Mouse (Mus musculus) lung, embryonic 16.5 days (tissue): ENCODE measurements at regions not wholly inside any gene's neighbourhood (a gene's known extent, or its start where the extent isn't known, plus 50 kb on each side); places are given as distances from the start of the nearest gene placed in this dataset.

ENCODE experiments used
- ATAC-seq: fragments of 200-750 bp; cut with Nextera tagmentation; 2 replicates; pipeline ENCODE4 v1.8.0; 2017; ENCODE audit warnings: low read depth, mild to moderate bottlenecking, moderate library complexity
- H3K27ac ChIP-seq: fragments of 300-500 bp; sonication (generic); 2 replicates; pipeline ENCODE4 v1.5.1; 2014; ENCODE audit warnings: mild to moderate bottlenecking, control low read depth, low read length
- H3K27me3 ChIP-seq: fragments of 300-500 bp; sonication (generic); 2 replicates; pipeline ENCODE4 v1.6.1; 2014; ENCODE audit warnings: low read depth, low read length, mixed read lengths; ENCODE audit not compliant: control insufficient read depth, insufficient read depth
- H3K36me3 ChIP-seq: fragments of 300-500 bp; sonication (generic); 2 replicates; pipeline ENCODE4 v1.6.1; 2014; ENCODE audit warnings: low read length; ENCODE audit not compliant: control insufficient read depth, insufficient read depth
- H3K4me1 ChIP-seq: fragments of 300-500 bp; sonication (generic); replicated peaks from 2 replicates; pipeline ENCODE4 v1.6.1; 2014; ENCODE audit warnings: low read length, mixed read lengths; ENCODE audit not compliant: control insufficient read depth, insufficient read depth
- H3K4me2 ChIP-seq: fragments of 300-500 bp; sonication (generic); 2 replicates; pipeline ENCODE4 v1.6.1; 2014; ENCODE audit warnings: low read depth, low read length, control low read depth
- H3K4me3 ChIP-seq: fragments of 300-500 bp; sonication (generic); 2 replicates; pipeline ENCODE4 v1.5.1; 2014; ENCODE audit warnings: mild to moderate bottlenecking, low read length, control low read depth
- H3K9ac ChIP-seq: fragments of 300-500 bp; sonication (generic); 2 replicates; pipeline ENCODE4 v1.6.1; 2014; ENCODE audit warnings: low read length, control low read depth
- H3K9me3 ChIP-seq: fragments of 300-500 bp; sonication (generic); 2 replicates; pipeline ENCODE4 v1.6.1; 2016; ENCODE audit warnings: low read length; ENCODE audit not compliant: control insufficient read depth
- WGBS: fragments of 180-500 bp; shearing (Covaris S2); extraction: QIAGEN DNeasy Blood & Tissue Kit; methylation state at CpG from one replicate; pipeline ENCODE4 v1.1.7; 2014; 5-methylcytosine and 5-hydroxymethylcytosine counted together

DNA sequence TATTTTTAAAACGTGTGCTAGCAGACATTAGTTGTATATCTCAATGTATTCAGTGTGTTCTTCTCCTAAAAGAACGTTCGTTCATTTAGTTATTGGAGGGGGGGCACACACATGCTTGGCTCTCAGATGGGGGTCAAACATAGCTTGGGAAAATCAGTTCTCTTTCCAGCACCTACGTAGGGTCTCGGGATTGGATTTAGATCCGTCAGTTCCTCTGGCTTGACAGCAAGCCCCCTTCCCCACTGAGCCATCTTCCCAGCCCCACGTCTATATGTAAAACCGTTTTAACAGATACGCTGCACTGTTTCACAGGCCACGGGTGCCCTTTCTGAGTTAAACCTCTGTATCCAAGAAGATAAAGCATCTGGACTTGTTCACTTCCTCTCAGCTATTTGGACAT, 100.5 kb upstream of the Nckap5 start:
- H3K9ac ChIP-seq: no peak overlapping the region
- H3K27me3 ChIP-seq: no peaks in the 10 kb centered on the region
- 68% methylated on average over 10 of the region's 10 CpGs for WGBS
- no peak for ATAC-seq
- peaks cover 20% of the 10 kb centered on the region for H3K4me1 ChIP-seq
- H3K27ac ChIP-seq: no peak overlapping the region
- H3K36me3 ChIP-seq: no peaks in the 10 kb centered on the region
- H3K9me3 ChIP-seq: no peaks in the 10 kb centered on the region
- H3K4me2 ChIP-seq: no peak overlapping the region
- H3K4me3 ChIP-seq: no peak overlapping the region

DNA sequence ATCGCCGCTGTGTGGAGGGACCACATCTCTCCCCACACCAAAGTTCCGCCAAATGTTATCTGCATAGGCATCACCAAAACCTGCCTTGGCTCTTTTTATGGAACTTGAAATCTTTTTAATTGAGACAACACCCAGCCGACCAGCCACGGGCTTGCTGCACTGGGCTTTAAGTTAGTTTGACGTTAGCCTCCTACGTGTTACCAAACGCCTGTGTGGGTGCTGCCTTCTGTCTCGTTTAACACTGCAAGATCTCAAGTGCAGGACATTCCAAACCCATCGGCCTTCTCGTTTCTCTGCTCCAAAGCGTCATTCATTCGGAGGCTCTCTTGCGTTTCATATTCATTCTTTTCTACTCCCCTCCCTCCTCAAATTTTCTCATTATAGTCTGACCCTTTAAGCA, 100.0 kb upstream of the Nckap5 start:
- H3K9ac ChIP-seq: no peak overlapping the region
- H3K4me2 ChIP-seq: no peak overlapping the region
- H3K27ac ChIP-seq: no peak overlapping the region
- H3K4me3 ChIP-seq: no peak overlapping the region
- H3K36me3 ChIP-seq: no peaks in the 10 kb centered on the region
- WGBS: 73% methylated on average over 14 of the region's 14 CpGs
- ATAC-seq: no peak
- peaks cover 25% of the 10 kb centered on the region for H3K4me1 ChIP-seq
- no peaks in the 10 kb centered on the region for H3K9me3 ChIP-seq
- H3K27me3 ChIP-seq: no peaks in the 10 kb centered on the region

DNA sequence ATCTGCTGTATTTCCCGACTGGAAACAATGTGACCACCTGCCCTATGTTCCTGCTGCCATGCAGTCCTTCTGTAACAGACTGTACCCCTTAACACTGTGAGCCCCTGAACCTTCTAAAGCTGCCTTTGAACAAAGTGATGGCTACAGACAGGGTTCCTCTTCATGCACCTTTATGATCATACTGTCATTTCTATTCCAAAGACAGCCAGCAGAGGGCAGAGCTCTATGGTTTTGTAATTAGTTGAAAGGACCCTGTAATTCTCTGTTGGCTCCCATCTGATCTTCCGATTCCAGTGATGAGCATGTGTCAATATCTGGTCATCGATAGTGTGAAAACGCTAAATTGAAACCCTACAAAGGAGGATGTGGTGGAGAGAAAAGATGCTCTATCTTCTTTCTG, 99.1 kb upstream of the Nckap5 start:
- H3K9ac ChIP-seq: no peak overlapping the region
- H3K36me3 ChIP-seq: no peaks in the 10 kb centered on the region
- H3K27me3 ChIP-seq: no peaks in the 10 kb centered on the region
- H3K4me3 ChIP-seq: no peak overlapping the region
- H3K9me3 ChIP-seq: no peaks in the 10 kb centered on the region
- H3K4me1 ChIP-seq: peaks cover 31% of the 10 kb centered on the region
- H3K4me2 ChIP-seq: no peak overlapping the region
- H3K27ac ChIP-seq: no peak overlapping the region
- ATAC-seq: no peak
- 65% methylated on average over 4 of the region's 4 CpGs for WGBS

DNA sequence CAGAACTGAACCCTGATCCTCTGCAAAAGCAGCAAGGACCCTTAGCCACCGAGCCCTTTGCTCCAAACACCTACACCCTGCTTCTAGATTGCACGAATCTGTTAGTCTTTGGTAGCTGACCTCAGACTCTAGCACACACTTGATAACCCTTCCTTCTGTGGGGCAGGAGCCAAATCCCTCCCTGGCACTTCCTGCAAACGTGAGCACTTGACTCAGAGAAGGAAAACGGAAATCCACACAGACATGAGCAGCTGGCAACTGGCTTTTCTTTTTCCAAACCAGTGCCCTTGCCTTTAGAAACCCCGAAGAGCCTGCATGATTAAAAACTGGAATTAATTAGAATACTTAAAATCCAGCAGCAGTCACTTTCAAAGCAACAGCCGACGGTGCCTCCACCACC, 97.6 kb upstream of the Nckap5 start:
- H3K4me3 ChIP-seq: no peak overlapping the region
- H3K4me1 ChIP-seq: peaks cover 25% of the 10 kb centered on the region

DNA sequence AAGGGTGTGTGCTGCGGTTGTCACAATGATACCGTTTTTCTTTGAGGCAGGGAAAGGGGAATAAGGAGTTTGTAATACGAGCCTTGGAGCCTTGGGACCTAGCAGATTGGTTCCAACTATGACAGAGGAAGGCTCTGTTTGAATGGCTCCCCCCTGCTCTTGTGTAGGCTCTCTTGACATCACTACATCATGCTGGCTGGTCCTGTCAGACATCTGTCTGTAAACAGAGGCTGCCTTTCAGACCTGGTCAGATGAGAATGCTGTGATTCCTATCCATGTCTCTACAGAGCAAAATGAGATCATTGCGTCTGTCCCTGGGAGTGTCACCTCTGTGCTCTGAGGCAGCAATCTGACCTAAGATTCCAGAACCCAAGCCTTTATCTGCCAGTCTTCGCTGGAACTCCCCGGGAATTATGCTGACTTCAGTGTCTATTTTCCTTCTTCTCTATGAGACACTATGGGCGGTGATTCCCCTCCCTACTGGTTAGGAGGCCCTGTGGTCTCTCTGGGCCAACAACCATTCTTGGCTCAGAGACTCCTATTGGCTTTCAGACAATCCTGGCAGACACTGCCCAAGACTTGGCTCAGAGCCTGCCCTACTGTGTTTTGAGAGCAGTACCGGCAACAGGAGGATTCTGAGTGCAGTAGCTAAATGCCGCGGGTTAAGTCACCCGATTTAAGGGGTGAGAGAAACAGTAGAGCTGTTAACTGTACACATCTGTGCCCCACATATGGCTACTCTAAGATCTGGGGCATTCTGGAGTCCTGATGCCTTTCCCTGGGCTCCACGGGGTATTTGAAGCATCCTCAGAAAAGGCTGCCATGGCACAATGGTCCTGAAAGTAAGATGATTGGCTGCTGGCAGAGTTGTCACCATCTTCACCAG, 94.8 kb upstream of the Nckap5 start:
- Histone ChIP-seq H3K9ac (no peak overlapping the region), H3K36me3 (no peaks in the 10 kb centered on the region), H3K27ac (peak overlapping the region; percentile 44), H3K4me3 (no peak overlapping the region), H3K4me2 (no peak overlapping the region), H3K9me3 (no peaks in the 10 kb centered on the region), H3K27me3 (no peaks in the 10 kb centered on the region), H3K4me1 (peaks cover 12% of the 10 kb centered on the region)
- peak; percentile 80 for ATAC-seq
- 33% methylated on average over 12 of the region's 12 CpGs for WGBS

More for the DNA sequence above, 97.6 kb upstream of the Nckap5 start:
- Histone ChIP-seq H3K27ac (no peak overlapping the region; the same call in 1 of the 2 replicates), H3K36me3 (no peaks in the 10 kb centered on the region), H3K4me2 (no peak overlapping the region), H3K9ac (no peak overlapping the region), H3K9me3 (no peaks in the 10 kb centered on the region), H3K27me3 (no peaks in the 10 kb centered on the region)
- ATAC-seq: peak; percentile 52; the same call in 1 of the 2 replicates
- WGBS: 35% methylated on average over 7 of the region's 7 CpGs

DNA sequence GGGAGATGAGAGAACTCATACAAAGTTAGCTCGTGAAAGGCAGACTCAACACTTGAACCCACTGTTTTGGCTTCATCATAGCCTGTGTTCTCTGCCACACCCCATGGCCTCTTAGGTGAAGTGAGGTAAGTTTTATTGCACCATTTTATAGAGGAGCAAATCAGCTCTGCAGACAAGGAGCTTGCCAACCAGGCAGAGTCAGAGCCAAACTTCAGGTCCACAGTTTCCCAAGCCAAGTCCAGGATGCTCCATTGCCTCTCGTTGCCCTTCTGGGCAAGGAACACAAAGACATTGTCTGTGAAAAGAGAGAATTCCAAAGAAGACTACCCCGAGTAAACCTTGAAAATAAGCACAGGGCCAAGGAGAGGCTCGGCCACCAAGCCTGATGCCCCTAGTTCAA, 93.4 kb upstream of the Nckap5 start:
- no peak overlapping the region for H3K27ac ChIP-seq
- H3K36me3 ChIP-seq: no peaks in the 10 kb centered on the region
- no peak for ATAC-seq
- H3K4me2 ChIP-seq: no peak overlapping the region
- peaks cover 12% of the 10 kb centered on the region for H3K4me1 ChIP-seq
- H3K4me3 ChIP-seq: no peak overlapping the region
- H3K27me3 ChIP-seq: no peaks in the 10 kb centered on the region
- H3K9ac ChIP-seq: no peak overlapping the region
- no peaks in the 10 kb centered on the region for H3K9me3 ChIP-seq
- WGBS: 83% methylated on average over 4 of the region's 4 CpGs

DNA sequence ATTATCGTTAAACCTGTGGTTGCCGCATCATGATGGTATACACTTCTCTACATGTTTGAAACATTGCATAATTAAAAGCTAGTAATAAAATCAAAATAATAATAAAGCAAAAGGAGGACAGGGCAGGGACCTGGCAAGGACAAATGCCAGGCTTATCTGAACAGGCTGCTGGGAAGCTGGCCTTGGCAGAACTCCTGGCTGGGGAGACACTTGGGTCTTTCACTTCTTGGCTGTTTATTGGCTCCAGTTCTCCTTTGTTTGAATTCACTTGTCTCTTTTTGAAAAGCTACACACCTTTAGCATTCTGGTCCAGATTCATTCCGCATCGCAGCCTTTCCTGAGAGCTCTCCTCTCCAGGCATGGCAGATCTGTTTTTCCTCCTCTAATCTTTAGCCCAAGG, 91.6 kb upstream of the Nckap5 start:
- Histone ChIP-seq H3K27ac (no peak overlapping the region), H3K4me2 (no peak overlapping the region), H3K36me3 (no peaks in the 10 kb centered on the region), H3K4me3 (no peak overlapping the region), H3K9me3 (no peaks in the 10 kb centered on the region), H3K27me3 (no peaks in the 10 kb centered on the region), H3K9ac (no peak overlapping the region), H3K4me1 (peaks cover 19% of the 10 kb centered on the region)
- ATAC-seq: no peak
- WGBS: 88% methylated on average over 4 of the region's 4 CpGs

DNA sequence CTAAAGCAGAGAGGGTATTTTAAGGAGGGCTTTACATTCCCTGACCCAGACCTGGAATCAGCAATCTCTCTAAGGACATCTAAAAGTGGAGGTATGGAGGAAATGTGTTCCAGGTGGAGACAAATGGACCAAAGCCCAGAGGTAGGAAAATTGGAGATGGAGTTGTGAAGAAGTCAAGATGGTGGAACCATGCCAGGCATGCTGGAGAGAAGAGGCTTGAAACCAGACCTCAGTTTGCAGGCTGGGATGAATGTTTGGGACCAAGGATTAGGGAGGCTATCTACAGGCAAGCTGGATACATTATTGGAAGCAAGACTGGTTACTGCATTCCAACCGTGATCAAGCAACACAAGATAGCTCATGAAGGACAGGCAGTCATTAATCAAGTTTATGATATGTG, 88.3 kb upstream of the Nckap5 start:
- Histone ChIP-seq H3K36me3 (no peaks in the 10 kb centered on the region), H3K27me3 (no peaks in the 10 kb centered on the region), H3K4me1 (peaks cover 11% of the 10 kb centered on the region), H3K4me2 (no peak overlapping the region), H3K4me3 (no peak overlapping the region), H3K27ac (no peak overlapping the region), H3K9me3 (no peaks in the 10 kb centered on the region), H3K9ac (no peak overlapping the region)
- no peak for ATAC-seq
- 63% methylated on average over 1 of the region's 1 CpGs for WGBS

DNA sequence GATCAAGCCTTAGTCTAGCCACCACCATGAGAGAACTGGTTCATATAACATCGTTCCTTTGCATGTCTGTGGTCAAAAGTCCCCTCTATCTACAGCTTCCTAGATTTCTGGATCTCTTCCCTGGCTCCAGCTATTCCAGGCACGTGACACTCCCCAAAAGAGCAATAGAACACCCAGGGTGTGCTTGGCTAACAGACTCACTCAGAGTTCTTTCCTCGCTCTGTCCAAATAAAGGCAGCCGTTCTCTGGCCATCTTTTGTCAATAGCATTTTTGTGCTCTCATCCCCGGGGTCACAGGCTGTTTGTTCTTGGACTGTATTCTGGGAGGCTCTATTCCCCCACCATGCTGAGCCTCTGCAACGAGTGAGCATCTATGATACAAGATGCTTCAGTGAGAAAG, 87.3 kb upstream of the Nckap5 start:
- Histone ChIP-seq H3K27me3 (no peaks in the 10 kb centered on the region), H3K4me1 (peaks cover 11% of the 10 kb centered on the region), H3K27ac (no peak overlapping the region), H3K36me3 (no peaks in the 10 kb centered on the region), H3K4me2 (no peak overlapping the region), H3K4me3 (no peak overlapping the region), H3K9me3 (no peaks in the 10 kb centered on the region), H3K9ac (no peak overlapping the region)
- ATAC-seq: peak; percentile 80
- WGBS: 29% methylated on average over 6 of the region's 6 CpGs
